8 mouse cellular contexts compared by ENCODE assay signal in genomic region chr4:96590911-96591790, GRCm38 (mm10). TPM values are rescaled to one million over a fixed set of nuclear protein-coding genes. Genes with fewer than 3 reads are reported as not detected.
DNase-seq lines count a peak whose midpoint lies in the region; ATAC-seq and TF ChIP-seq lines count a peak whose summit lies in the region.

Gene Cyp2j9 (minus strand): TSS chr4:96591578.

- no peaks in the 10 kb centered on the region for H3K9me3 ChIP-seq in lung, postnatal 0 days (ENCODE audit: low read length)

- peak; percentile 89 for DNase-seq in R1 (ENCODE audit: low read depth, low spot score)
- DNase-seq in cerebellum, adult 9-11 months: peak; percentile 37
- DNase-seq in heart, postnatal 4 days: peak; percentile 69
- peak; percentile 23 to 30 for DNase-seq in layer of hippocampus, postnatal 25 days (ENCODE audit: extremely low spot score in 1 of 2, low spot score in 1 of 2)
- DNase-seq in lung, postnatal 0 days (ENCODE audit: low spot score): peak; percentile 92
- peak; percentile 73 for DNase-seq in ovary, postnatal 36 days (ENCODE audit: low spot score)
- peak; percentile 9 for DNase-seq in yolk sac, embryonic 10.5 days (ENCODE audit: low spot score)

- no peaks in the 10 kb centered on the region for H3K27me3 ChIP-seq in lung, postnatal 0 days (replicated peaks; ENCODE audit: insufficient read depth, low read length)

- H3K4me1 ChIP-seq in lung, postnatal 0 days (ENCODE audit: insufficient read depth, low read depth, low read length): no peaks in the 10 kb centered on the region; the same call in 1 of the 2 replicates

- peak; percentile 85 for ATAC-seq in frontal cortex, adult (ENCODE audit: low TSS enrichment)
- ATAC-seq in lung, postnatal 0 days: peak; percentile 97

- no peaks in the 10 kb centered on the region for H3K36me3 ChIP-seq in lung, postnatal 0 days (ENCODE audit: insufficient read depth, low read length)

- H3K4me2 ChIP-seq in lung, postnatal 0 days (replicated peaks; ENCODE audit: low read depth, low read length): peak within 1 kb of the TSS; percentile 83

- TF ChIP-seq EP300 in lung, postnatal 0 days (IDR thresholded peaks at IDR 0.05): peak; percentile 55

- WGBS in lung, postnatal 0 days: 2% methylated on average over 18 of the region's 18 CpGs

- H3K27ac ChIP-seq in lung, postnatal 0 days (ENCODE audit: low read length): peak within 1 kb of the TSS; percentile 85

- H3K4me3 ChIP-seq in lung, postnatal 0 days (ENCODE audit: low read depth, low read length): peak within 1 kb of the TSS; percentile 48

- no peak; the same call in 1 of the 2 replicates for TF ChIP-seq CTCF in lung, postnatal 0 days (IDR thresholded peaks at IDR 0.05)

- H3K9ac ChIP-seq in lung, postnatal 0 days (replicated peaks; ENCODE audit: low read depth): peak within 1 kb of the TSS; percentile 48

RNA-seq across cellular contexts. Expression of gene Cyp2j9, which starts in this region (rescaled TPM):
- under 1 TPM; 0.34 to 0.38 TPM for total RNA-seq in heart, postnatal 4 days (2021)
- 10 to 100 TPM; 28.7 to 32.8 TPM for total RNA-seq in layer of hippocampus, postnatal 25 days (2021)
- polyA plus RNA-seq in lung, postnatal 0 days (2015; fragmentation: Nextera tagmentation; extraction: Ambion mirVana): 5.7 and 6.6 TPM in 2 replicates

Comparison
In these comparisons a context has a peak if more than half of its experiments do, and no peak if none do; other contexts are left out.
1. Peak in every context shown above with its lines: DNase-seq, ATAC-seq, H3K4me3 ChIP-seq and H3K27ac ChIP-seq.
2. RNA of gene Cyp2j9 (total RNA-seq): 28.7 to 32.8 TPM in layer of hippocampus, postnatal 25 days; 0.34 to 0.38 TPM in heart, postnatal 4 days; every median in the first group is over 10 times any median in the second.
3. Peak in DNase-seq in heart, postnatal 4 days; RNA of the gene not detected or under 1 TPM.
4. DNase-seq: peak in every context shown above with its lines; median percentile 92 in lung, postnatal 0 days; 89 in R1; 73 in ovary, postnatal 36 days; 69 in heart, postnatal 4 days; 37 in cerebellum, adult 9-11 months; 26 in layer of hippocampus, postnatal 25 days; 9 in yolk sac, embryonic 10.5 days.